Mouse (Mus musculus): ENCODE data around the gene Cap2. TPM values are rescaled to one million over a fixed set of nuclear protein-coding genes. Genes with fewer than 3 reads are reported as not detected.

Cap2 gene
- polyA plus RNA-seq, 1 experiment from 2014 or later: 35.1 TPM

DNA sequence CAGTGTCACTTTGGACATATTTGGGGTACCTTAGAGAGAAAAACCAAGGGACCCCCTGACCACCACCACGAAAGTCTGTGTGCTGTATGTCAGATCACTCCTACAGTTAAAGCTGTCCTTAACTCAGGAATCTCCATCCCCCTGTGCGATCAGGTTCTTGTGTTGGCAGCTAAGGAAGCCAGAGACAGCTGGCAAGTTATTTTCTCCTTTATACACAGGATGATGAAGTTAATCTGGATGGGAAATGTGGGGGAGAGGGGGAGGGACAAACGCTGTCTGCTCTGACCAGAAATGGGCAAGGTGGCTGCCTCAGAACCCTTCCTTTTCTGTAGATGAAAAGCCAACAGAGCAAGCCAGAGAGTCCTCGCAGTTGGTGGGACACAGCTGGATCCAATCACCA is 11.0 kb upstream of the Cap2 start:
- peaks cover 7% of the 10 kb centered on the region; the same call in 1 of the 2 replicates for H3K4me1 ChIP-seq (ENCODE audit: control insufficient read depth, insufficient read depth, low read length)
- no peak overlapping the region for H3K4me3 ChIP-seq (ENCODE audit: low read depth, low read length)
- no peaks in the 10 kb centered on the region for H3K36me3 ChIP-seq (ENCODE audit: control insufficient read depth, insufficient read depth, low read length)
- WGBS: 23% methylated on average over 4 of the region's 4 CpGs
- ATAC-seq (ENCODE audit: low read depth): no peak
- no peaks in the 10 kb centered on the region for H3K27me3 ChIP-seq (replicated peaks; ENCODE audit: control insufficient read depth, insufficient read depth, low read length)
- 0 out of 2 replicates have a peak, but pooled peaks cover 4% of the 10 kb centered on the region for H3K9me3 ChIP-seq (ENCODE audit: control insufficient read depth, low read length)
- H3K27ac ChIP-seq (replicated peaks; ENCODE audit: low read depth, low read length): no peak overlapping the region
- no peak overlapping the region for H3K4me2 ChIP-seq (ENCODE audit: low read depth, low read length)
- H3K9ac ChIP-seq (ENCODE audit: low read depth, low read length): no peak overlapping the region
- peak; percentile 42 for DNase-seq (ENCODE audit: low spot score)

DNA sequence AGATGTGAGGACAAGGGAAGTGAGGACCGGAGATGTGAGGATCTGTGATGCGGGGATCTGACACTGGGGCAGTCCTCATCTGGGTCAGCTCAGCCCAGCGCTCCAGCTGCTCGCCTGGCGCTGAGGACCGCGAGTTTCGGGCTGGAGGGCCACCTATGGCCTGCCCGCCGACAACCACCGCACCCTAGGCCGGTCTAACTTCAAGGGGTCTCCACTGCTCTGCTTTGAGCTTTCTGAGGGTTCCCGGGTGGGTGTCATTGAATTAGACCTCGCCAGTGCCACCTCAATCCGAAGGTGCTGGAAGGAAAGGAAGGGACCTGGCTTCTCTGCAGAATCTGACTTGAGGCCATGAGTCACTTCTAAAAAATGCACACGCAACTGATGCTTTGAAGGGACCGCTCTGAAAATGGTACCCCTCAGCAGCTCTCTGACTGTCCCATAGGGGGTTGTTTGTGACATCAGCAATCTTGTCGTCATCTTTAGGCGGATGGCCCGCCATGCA is 793 bp downstream of the Cap2 start:
- Histone ChIP-seq H3K27me3 (replicated peaks; ENCODE audit: control insufficient read depth, insufficient read depth, low read length) (no peaks in the 10 kb centered on the region), H3K4me2 (ENCODE audit: low read depth, low read length) (peak overlapping the region; percentile 93), H3K9ac (ENCODE audit: low read depth, low read length) (peak overlapping the region; percentile 70), H3K36me3 (ENCODE audit: control insufficient read depth, insufficient read depth, low read length) (no peaks in the 10 kb centered on the region), H3K4me3 (ENCODE audit: low read depth, low read length) (peak overlapping the region; percentile 50), H3K27ac (replicated peaks; ENCODE audit: low read depth, low read length) (no peak overlapping the region), H3K9me3 (ENCODE audit: control insufficient read depth, low read length) (no peaks in the 10 kb centered on the region), H3K4me1 (ENCODE audit: control insufficient read depth, insufficient read depth, low read length) (no peaks in the 10 kb centered on the region)
- ATAC-seq (ENCODE audit: low read depth) (peak; percentile 69), DNase-seq (ENCODE audit: low spot score) (peak; percentile 73)
- 12% methylated on average over 10 of the region's 20 CpGs for WGBS

DNA sequence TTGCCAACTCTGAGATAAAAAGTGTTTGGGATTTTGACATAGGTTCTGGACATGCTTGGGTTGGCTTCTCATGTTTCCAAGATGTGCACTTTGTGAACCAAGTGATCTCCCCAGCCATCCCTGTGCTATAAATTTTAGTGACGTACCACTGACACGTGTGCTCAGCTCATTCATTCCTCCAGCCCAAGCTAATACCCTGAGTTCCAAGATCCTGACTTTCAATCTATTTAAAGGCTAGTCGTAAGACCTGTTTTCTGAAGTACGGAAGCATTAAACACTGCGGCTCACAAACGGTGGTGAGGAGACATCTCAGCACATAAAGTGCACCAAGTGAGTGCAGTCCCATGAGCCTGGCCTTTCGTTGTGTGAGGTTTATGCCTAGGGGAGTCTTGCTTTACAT is 6.3 kb downstream of the Cap2 start:
- Histone ChIP-seq H3K4me1 (ENCODE audit: control insufficient read depth, insufficient read depth, low read length) (no peaks in the 10 kb centered on the region), H3K9me3 (ENCODE audit: control insufficient read depth, low read length) (no peaks in the 10 kb centered on the region), H3K4me2 (ENCODE audit: low read depth, low read length) (no peak overlapping the region), H3K27me3 (replicated peaks; ENCODE audit: control insufficient read depth, insufficient read depth, low read length) (no peaks in the 10 kb centered on the region), H3K36me3 (ENCODE audit: control insufficient read depth, insufficient read depth, low read length) (no peaks in the 10 kb centered on the region), H3K9ac (ENCODE audit: low read depth, low read length) (no peak overlapping the region), H3K27ac (replicated peaks; ENCODE audit: low read depth, low read length) (no peak overlapping the region), H3K4me3 (ENCODE audit: low read depth, low read length) (no peak overlapping the region)
- WGBS: 79% methylated on average over 7 of the region's 7 CpGs
- ATAC-seq (ENCODE audit: low read depth): no peak
- DNase-seq (ENCODE audit: low spot score): no peak

DNA sequence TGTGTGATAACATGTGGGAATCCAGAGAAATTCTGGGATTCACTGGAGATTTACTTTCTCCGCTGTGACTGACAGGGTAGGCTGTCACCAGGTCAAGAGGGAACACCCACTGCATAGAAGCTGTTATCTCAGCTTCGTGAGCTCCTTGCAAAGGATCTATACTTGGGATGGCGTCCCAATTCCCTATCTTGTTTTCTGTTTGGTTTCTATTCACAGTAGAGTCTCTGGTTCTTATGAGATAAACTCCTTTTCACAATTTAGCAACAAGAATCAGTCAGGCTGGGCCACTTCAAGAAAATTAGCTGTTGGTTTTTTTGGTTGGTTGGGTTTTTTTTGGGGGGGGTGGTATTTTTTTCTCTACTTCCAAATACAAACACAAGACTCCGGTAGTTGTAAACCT is 7.2 kb downstream of the Cap2 start:
- Histone ChIP-seq H3K36me3 (ENCODE audit: control insufficient read depth, insufficient read depth, low read length) (no peaks in the 10 kb centered on the region), H3K4me3 (ENCODE audit: low read depth, low read length) (no peak overlapping the region), H3K4me1 (ENCODE audit: control insufficient read depth, insufficient read depth, low read length) (no peaks in the 10 kb centered on the region), H3K9ac (ENCODE audit: low read depth, low read length) (no peak overlapping the region), H3K27ac (replicated peaks; ENCODE audit: low read depth, low read length) (no peak overlapping the region), H3K4me2 (ENCODE audit: low read depth, low read length) (no peak overlapping the region), H3K9me3 (ENCODE audit: control insufficient read depth, low read length) (no peaks in the 10 kb centered on the region), H3K27me3 (replicated peaks; ENCODE audit: control insufficient read depth, insufficient read depth, low read length) (no peaks in the 10 kb centered on the region)
- DNase-seq (ENCODE audit: low spot score) (no peak), ATAC-seq (ENCODE audit: low read depth) (no peak)
- WGBS: 80% methylated on average over 4 of the region's 4 CpGs

DNA sequence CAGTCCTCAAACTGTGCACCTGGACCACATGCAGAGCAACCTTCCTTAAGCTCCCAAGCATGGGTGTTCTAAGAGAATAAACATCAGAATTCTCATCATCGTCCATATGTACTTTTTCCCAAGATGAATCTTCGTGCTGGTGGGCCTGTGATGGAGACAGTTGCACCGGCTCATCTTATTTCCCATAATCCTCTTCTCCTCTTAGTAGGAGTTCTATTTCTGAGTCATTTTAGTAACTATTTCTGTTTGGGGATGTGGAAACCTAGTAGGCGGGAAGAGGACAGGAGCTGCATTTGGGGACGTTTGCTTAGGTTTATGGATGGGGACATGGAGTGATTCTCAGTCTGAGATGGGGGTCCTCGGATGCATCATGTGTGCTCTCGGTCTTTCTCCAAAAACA is 8.8 kb downstream of the Cap2 start:
- 92% methylated on average over 7 of the region's 7 CpGs for WGBS
- H3K4me3 ChIP-seq (ENCODE audit: low read depth, low read length): no peak overlapping the region
- no peaks in the 10 kb centered on the region for H3K36me3 ChIP-seq (ENCODE audit: control insufficient read depth, insufficient read depth, low read length)
- no peaks in the 10 kb centered on the region for H3K4me1 ChIP-seq (ENCODE audit: control insufficient read depth, insufficient read depth, low read length)
- no peak overlapping the region for H3K9ac ChIP-seq (ENCODE audit: low read depth, low read length)
- H3K4me2 ChIP-seq (ENCODE audit: low read depth, low read length): no peak overlapping the region
- no peak overlapping the region for H3K27ac ChIP-seq (replicated peaks; ENCODE audit: low read depth, low read length)
- H3K9me3 ChIP-seq (ENCODE audit: control insufficient read depth, low read length): no peaks in the 10 kb centered on the region
- no peaks in the 10 kb centered on the region for H3K27me3 ChIP-seq (replicated peaks; ENCODE audit: control insufficient read depth, insufficient read depth, low read length)
- no peak for DNase-seq (ENCODE audit: low spot score)
- ATAC-seq (ENCODE audit: low read depth): no peak

DNA sequence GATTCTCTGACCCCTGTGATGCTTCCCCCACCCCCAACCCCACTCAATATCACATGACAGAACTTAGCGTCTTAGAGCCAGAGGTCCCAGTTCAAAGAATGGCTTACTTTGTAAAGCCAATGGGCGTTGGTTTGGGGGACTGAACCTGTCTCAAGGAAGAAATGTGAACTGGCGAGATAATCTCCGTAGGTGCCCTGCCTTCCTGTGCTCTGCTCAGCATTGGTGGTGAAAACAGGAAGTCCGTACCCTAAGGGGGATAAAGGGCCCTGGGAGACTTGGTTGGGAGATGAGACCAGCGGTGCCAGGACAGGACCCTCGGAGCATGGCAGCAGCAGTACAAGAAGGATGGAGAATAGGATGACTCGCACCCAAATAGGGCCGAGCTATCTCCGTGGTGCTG is 12.8 kb downstream of the Cap2 start:
- WGBS: 93% methylated on average over 10 of the region's 10 CpGs
- Histone ChIP-seq H3K9me3 (ENCODE audit: control insufficient read depth, low read length) (no peaks in the 10 kb centered on the region), H3K36me3 (ENCODE audit: control insufficient read depth, insufficient read depth, low read length) (no peaks in the 10 kb centered on the region), H3K27ac (replicated peaks; ENCODE audit: low read depth, low read length) (no peak overlapping the region), H3K4me1 (ENCODE audit: control insufficient read depth, insufficient read depth, low read length) (no peaks in the 10 kb centered on the region), H3K4me2 (ENCODE audit: low read depth, low read length) (no peak overlapping the region), H3K4me3 (ENCODE audit: low read depth, low read length) (no peak overlapping the region), H3K27me3 (replicated peaks; ENCODE audit: control insufficient read depth, insufficient read depth, low read length) (no peaks in the 10 kb centered on the region), H3K9ac (ENCODE audit: low read depth, low read length) (no peak overlapping the region)
- ATAC-seq (ENCODE audit: low read depth): no peak
- no peak for DNase-seq (ENCODE audit: low spot score)

DNA sequence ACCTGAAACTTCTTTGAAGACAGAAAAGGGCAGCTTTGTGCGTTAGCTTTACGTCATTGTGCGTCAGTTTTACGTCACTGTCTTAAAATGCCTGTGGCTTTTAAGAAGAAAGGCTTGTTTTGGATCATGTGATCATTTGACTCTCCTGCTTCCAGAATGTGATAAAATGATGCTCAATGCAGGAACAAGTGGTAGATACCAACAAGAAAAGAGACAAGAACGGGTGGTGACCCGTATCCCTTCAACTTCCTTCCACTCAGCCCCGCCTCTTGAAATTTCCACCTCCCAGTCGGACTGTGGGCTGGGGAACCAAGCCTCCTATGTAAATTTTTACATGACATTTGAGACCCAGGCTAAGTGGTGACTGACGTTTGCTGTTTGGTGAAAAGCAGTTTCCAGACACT is 13.5 kb downstream of the Cap2 start:
- H3K4me3 ChIP-seq (ENCODE audit: low read depth, low read length): no peak overlapping the region
- DNase-seq (ENCODE audit: low spot score): no peak
- H3K9me3 ChIP-seq (ENCODE audit: control insufficient read depth, low read length): no peaks in the 10 kb centered on the region
- no peak overlapping the region for H3K4me2 ChIP-seq (ENCODE audit: low read depth, low read length)
- H3K4me1 ChIP-seq (ENCODE audit: control insufficient read depth, insufficient read depth, low read length): no peaks in the 10 kb centered on the region
- no peak for ATAC-seq (ENCODE audit: low read depth)
- H3K27me3 ChIP-seq (replicated peaks; ENCODE audit: control insufficient read depth, insufficient read depth, low read length): no peaks in the 10 kb centered on the region
- no peak overlapping the region for H3K9ac ChIP-seq (ENCODE audit: low read depth, low read length)
- H3K27ac ChIP-seq (replicated peaks; ENCODE audit: low read depth, low read length): no peak overlapping the region
- 78% methylated on average over 9 of the region's 9 CpGs for WGBS
- H3K36me3 ChIP-seq (ENCODE audit: control insufficient read depth, insufficient read depth, low read length): no peaks in the 10 kb centered on the region

DNA sequence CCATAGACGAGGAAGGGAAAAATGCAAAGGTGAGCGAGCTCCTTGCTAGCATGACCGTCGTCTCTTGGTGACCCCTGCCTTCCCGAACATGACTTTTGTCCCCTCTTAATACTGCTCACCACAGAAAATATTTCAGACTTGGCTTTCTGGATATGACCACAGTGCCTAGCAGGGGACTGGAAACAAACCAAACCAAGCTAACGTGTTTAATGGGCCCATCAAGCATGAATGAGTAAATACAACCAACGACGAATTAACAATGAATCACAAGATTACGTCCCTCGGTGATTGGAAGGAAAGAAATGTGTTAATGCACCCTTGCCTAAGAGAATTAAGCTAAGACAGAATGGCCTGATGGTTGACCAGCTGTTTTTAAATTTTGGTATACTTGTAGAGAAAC is 13.9 kb downstream of the Cap2 start:
- WGBS: 82% methylated on average over 10 of the region's 10 CpGs
- DNase-seq (ENCODE audit: low spot score) (no peak), ATAC-seq (ENCODE audit: low read depth) (no peak)
- H3K9me3 ChIP-seq (ENCODE audit: control insufficient read depth, low read length): no peaks in the 10 kb centered on the region
- H3K4me1 ChIP-seq (ENCODE audit: control insufficient read depth, insufficient read depth, low read length): no peaks in the 10 kb centered on the region
- no peak overlapping the region for H3K4me3 ChIP-seq (ENCODE audit: low read depth, low read length)
- no peaks in the 10 kb centered on the region for H3K27me3 ChIP-seq (replicated peaks; ENCODE audit: control insufficient read depth, insufficient read depth, low read length)
- no peak overlapping the region for H3K4me2 ChIP-seq (ENCODE audit: low read depth, low read length)
- H3K36me3 ChIP-seq (ENCODE audit: control insufficient read depth, insufficient read depth, low read length): no peaks in the 10 kb centered on the region
- H3K27ac ChIP-seq (replicated peaks; ENCODE audit: low read depth, low read length): no peak overlapping the region
- no peak overlapping the region for H3K9ac ChIP-seq (ENCODE audit: low read depth, low read length)

DNA sequence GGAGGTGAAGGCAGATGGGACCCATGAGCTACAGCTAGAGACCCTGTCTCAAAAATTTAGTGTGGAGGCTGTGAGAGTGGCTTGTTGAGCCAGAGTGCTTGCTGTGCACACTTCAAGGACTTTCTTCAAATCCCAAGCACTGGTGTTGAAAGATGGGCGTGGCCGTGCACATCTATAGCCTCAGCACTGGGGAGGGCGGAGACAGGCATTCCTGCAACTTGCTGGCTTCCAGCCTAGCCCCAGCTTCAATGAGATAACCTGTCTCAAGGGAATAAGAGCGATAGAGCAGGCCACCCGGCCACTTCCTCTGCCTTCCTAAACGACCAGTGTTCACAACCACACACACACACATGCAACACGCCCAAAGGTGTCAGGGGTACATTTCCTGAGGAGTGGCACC is 14.5 kb downstream of the Cap2 start:
- Histone ChIP-seq H3K9me3 (ENCODE audit: control insufficient read depth, low read length) (no peaks in the 10 kb centered on the region), H3K4me3 (ENCODE audit: low read depth, low read length) (no peak overlapping the region), H3K4me1 (ENCODE audit: control insufficient read depth, insufficient read depth, low read length) (no peaks in the 10 kb centered on the region), H3K4me2 (ENCODE audit: low read depth, low read length) (no peak overlapping the region), H3K27me3 (replicated peaks; ENCODE audit: control insufficient read depth, insufficient read depth, low read length) (no peaks in the 10 kb centered on the region), H3K36me3 (ENCODE audit: control insufficient read depth, insufficient read depth, low read length) (no peaks in the 10 kb centered on the region), H3K27ac (replicated peaks; ENCODE audit: low read depth, low read length) (no peak overlapping the region), H3K9ac (ENCODE audit: low read depth, low read length) (no peak overlapping the region)
- WGBS: 88% methylated on average over 7 of the region's 7 CpGs
- DNase-seq (ENCODE audit: low spot score): peak; percentile 78
- no peak for ATAC-seq (ENCODE audit: low read depth)
